Mouse (Mus musculus): ENCODE results near the gene Gata3. TPM values are rescaled to one million over a fixed set of nuclear protein-coding genes. Genes with fewer than 3 reads are reported as not detected.
A peak's percentile ranks its signal among the peaks of the same experiment; 100 is the strongest.

The Gata3 gene
- polyA plus RNA-seq, 1 experiment from 2014 or later = 11.9 TPM

- Histone ChIP-seq H3K4me1 (ENCODE audit: control insufficient read depth, insufficient read depth, low read length) (peaks cover 17% of the 10 kb centered on the region), H3K9me3 (replicated peaks; ENCODE audit: control insufficient read depth, low read length) (no peaks in the 10 kb centered on the region), H3K27ac (ENCODE audit: low read length) (no peak overlapping the region; the same call in 1 of the 2 replicates), H3K36me3 (ENCODE audit: control insufficient read depth, insufficient read depth) (no peaks in the 10 kb centered on the region), H3K4me2 (ENCODE audit: low read depth, low read length) (peak overlapping the region; percentile 95), H3K9ac (ENCODE audit: low read length) (peak overlapping the region; percentile 67), H3K4me3 (ENCODE audit: low read length) (peak overlapping the region; percentile 66), H3K27me3 (ENCODE audit: control insufficient read depth, insufficient read depth, low read length) (peaks cover 38% of the 10 kb centered on the region)
- no peak for ATAC-seq (replicated peaks; ENCODE audit: extremely low read depth, insufficient read depth, low FRiP score)
- 9% methylated on average over 31 of the region's 31 CpGs for WGBS
These were observed 13.1 kb downstream of the Gata3 start for GRCm38 (mm10) chr2:9876621-9877325.

GRCm38 (mm10) chr2:9875676-9876357, 14.0 kb downstream of the Gata3 start:
- Histone ChIP-seq H3K9me3 (replicated peaks; ENCODE audit: control insufficient read depth, low read length) (no peaks in the 10 kb centered on the region), H3K4me2 (ENCODE audit: low read depth, low read length) (peak overlapping the region; percentile 95), H3K4me1 (ENCODE audit: control insufficient read depth, insufficient read depth, low read length) (peaks cover 14% of the 10 kb centered on the region), H3K9ac (ENCODE audit: low read length) (no peak overlapping the region), H3K36me3 (ENCODE audit: control insufficient read depth, insufficient read depth) (no peaks in the 10 kb centered on the region), H3K4me3 (ENCODE audit: low read length) (peak overlapping the region; percentile 66), H3K27me3 (ENCODE audit: control insufficient read depth, insufficient read depth, low read length) (peaks cover 37% of the 10 kb centered on the region), H3K27ac (ENCODE audit: low read length) (no peak overlapping the region)
- ATAC-seq (replicated peaks; ENCODE audit: extremely low read depth, insufficient read depth, low FRiP score) = no peak
- 41% methylated on average over 12 of the region's 12 CpGs for WGBS

GRCm38 (mm10) chr2:9875220-9875619, 14.6 kb downstream of the Gata3 start:
- H3K27me3 ChIP-seq (ENCODE audit: control insufficient read depth, insufficient read depth, low read length) = peaks cover 34% of the 10 kb centered on the region
- 24% methylated on average over 4 of the region's 4 CpGs for WGBS
- no peaks in the 10 kb centered on the region for H3K9me3 ChIP-seq (replicated peaks; ENCODE audit: control insufficient read depth, low read length)
- ATAC-seq (replicated peaks; ENCODE audit: extremely low read depth, insufficient read depth, low FRiP score) = no peak
- H3K36me3 ChIP-seq (ENCODE audit: control insufficient read depth, insufficient read depth) = no peaks in the 10 kb centered on the region
- no peak overlapping the region for H3K9ac ChIP-seq (ENCODE audit: low read length)
- peaks cover 12% of the 10 kb centered on the region for H3K4me1 ChIP-seq (ENCODE audit: control insufficient read depth, insufficient read depth, low read length)
- H3K27ac ChIP-seq (ENCODE audit: low read length) = no peak overlapping the region
- peak overlapping the region; percentile 66 for H3K4me3 ChIP-seq (ENCODE audit: low read length)
- H3K4me2 ChIP-seq (ENCODE audit: low read depth, low read length) = peak overlapping the region; percentile 26

GRCm38 (mm10) chr2:9874467-9875219, 15.2 kb downstream of the Gata3 start:
- Histone ChIP-seq H3K27ac (ENCODE audit: low read length) (no peak overlapping the region), H3K9ac (ENCODE audit: low read length) (0 out of 2 replicates have a peak overlapping the region, but pooled peaks have one; percentile 15), H3K36me3 (ENCODE audit: control insufficient read depth, insufficient read depth) (no peaks in the 10 kb centered on the region), H3K4me3 (ENCODE audit: low read length) (peak overlapping the region; percentile 66), H3K4me2 (ENCODE audit: low read depth, low read length) (peak overlapping the region; percentile 26), H3K27me3 (ENCODE audit: control insufficient read depth, insufficient read depth, low read length) (peaks cover 28% of the 10 kb centered on the region), H3K4me1 (ENCODE audit: control insufficient read depth, insufficient read depth, low read length) (peaks cover 6% of the 10 kb centered on the region), H3K9me3 (replicated peaks; ENCODE audit: control insufficient read depth, low read length) (no peaks in the 10 kb centered on the region)
- ATAC-seq (replicated peaks; ENCODE audit: extremely low read depth, insufficient read depth, low FRiP score) = no peak
- WGBS = 18% methylated on average over 39 of the region's 39 CpGs

GRCm38 (mm10) chr2:9873757-9874156, 16.1 kb downstream of the Gata3 start:
- no peaks in the 10 kb centered on the region for H3K9me3 ChIP-seq (replicated peaks; ENCODE audit: control insufficient read depth, low read length)
- ATAC-seq (replicated peaks; ENCODE audit: extremely low read depth, insufficient read depth, low FRiP score) = no peak
- 0 out of 2 replicates have a peak overlapping the region, but pooled peaks have one; percentile 11 for H3K4me2 ChIP-seq (ENCODE audit: low read depth, low read length)
- H3K27ac ChIP-seq (ENCODE audit: low read length) = no peak overlapping the region
- H3K4me1 ChIP-seq (ENCODE audit: control insufficient read depth, insufficient read depth, low read length) = peaks cover 6% of the 10 kb centered on the region
- no peaks in the 10 kb centered on the region for H3K36me3 ChIP-seq (ENCODE audit: control insufficient read depth, insufficient read depth)
- 48% methylated on average over 2 of the region's 2 CpGs for WGBS
- H3K27me3 ChIP-seq (ENCODE audit: control insufficient read depth, insufficient read depth, low read length) = peaks cover 28% of the 10 kb centered on the region
- H3K4me3 ChIP-seq (ENCODE audit: low read length) = no peak overlapping the region
- no peak overlapping the region for H3K9ac ChIP-seq (ENCODE audit: low read length)

- H3K4me3 ChIP-seq (ENCODE audit: low read length) = peak overlapping the region; percentile 16
- no peaks in the 10 kb centered on the region for H3K36me3 ChIP-seq (ENCODE audit: control insufficient read depth, insufficient read depth)
- H3K9ac ChIP-seq (ENCODE audit: low read length) = no peak overlapping the region
- no peak for ATAC-seq (replicated peaks; ENCODE audit: extremely low read depth, insufficient read depth, low FRiP score)
- H3K27ac ChIP-seq (ENCODE audit: low read length) = peak overlapping the region; percentile 19; the same call in 1 of the 2 replicates
- peak overlapping the region; percentile 39 for H3K4me2 ChIP-seq (ENCODE audit: low read depth, low read length)
- H3K4me1 ChIP-seq (ENCODE audit: control insufficient read depth, insufficient read depth, low read length) = peaks cover 4% of the 10 kb centered on the region; the same call in 1 of the 2 replicates
- H3K27me3 ChIP-seq (ENCODE audit: control insufficient read depth, insufficient read depth, low read length) = peaks cover 28% of the 10 kb centered on the region
- WGBS = 28% methylated on average over 12 of the region's 12 CpGs
- H3K9me3 ChIP-seq (replicated peaks; ENCODE audit: control insufficient read depth, low read length) = no peaks in the 10 kb centered on the region
These were observed 17.2 kb downstream of the Gata3 start for GRCm38 (mm10) chr2:9872682-9873081.

- H3K27me3 ChIP-seq (ENCODE audit: control insufficient read depth, insufficient read depth, low read length) = peaks cover 26% of the 10 kb centered on the region
- WGBS = 35% methylated on average over 6 of the region's 6 CpGs
These were observed 18.0 kb downstream of the Gata3 start for GRCm38 (mm10) chr2:9871798-9872197.

GRCm38 (mm10) chr2:9871141-9871716, 18.6 kb downstream of the Gata3 start:
- 35% methylated on average over 4 of the region's 4 CpGs for WGBS
- Histone ChIP-seq H3K4me1 (ENCODE audit: control insufficient read depth, insufficient read depth, low read length) (no peaks in the 10 kb centered on the region; the same call in 1 of the 2 replicates), H3K27me3 (ENCODE audit: control insufficient read depth, insufficient read depth, low read length) (peaks cover 24% of the 10 kb centered on the region), H3K27ac (ENCODE audit: low read length) (peak overlapping the region; percentile 51; the same call in 1 of the 2 replicates), H3K9me3 (replicated peaks; ENCODE audit: control insufficient read depth, low read length) (no peaks in the 10 kb centered on the region), H3K9ac (ENCODE audit: low read length) (no peak overlapping the region; the same call in 1 of the 2 replicates), H3K36me3 (ENCODE audit: control insufficient read depth, insufficient read depth) (no peaks in the 10 kb centered on the region), H3K4me2 (ENCODE audit: low read depth, low read length) (peak overlapping the region; percentile 39), H3K4me3 (ENCODE audit: low read length) (no peak overlapping the region)
- peak; percentile 42; the same call in 1 of the 2 replicates for ATAC-seq (replicated peaks; ENCODE audit: extremely low read depth, insufficient read depth, low FRiP score)

More at GRCm38 (mm10) chr2:9871798-9872197, 18.0 kb downstream of the Gata3 start:
- Histone ChIP-seq H3K27ac (ENCODE audit: low read length) (peak overlapping the region; percentile 51), H3K4me1 (ENCODE audit: control insufficient read depth, insufficient read depth, low read length) (no peaks in the 10 kb centered on the region; the same call in 1 of the 2 replicates), H3K4me2 (ENCODE audit: low read depth, low read length) (peak overlapping the region; percentile 39), H3K9me3 (replicated peaks; ENCODE audit: control insufficient read depth, low read length) (no peaks in the 10 kb centered on the region), H3K9ac (ENCODE audit: low read length) (peak overlapping the region; percentile 28), H3K4me3 (ENCODE audit: low read length) (0 out of 2 replicates have a peak overlapping the region, but pooled peaks have one; percentile 3), H3K36me3 (ENCODE audit: control insufficient read depth, insufficient read depth) (no peaks in the 10 kb centered on the region)
- no peak for ATAC-seq (replicated peaks; ENCODE audit: extremely low read depth, insufficient read depth, low FRiP score)
